Mouse (Mus musculus): ENCODE measurements around the gene Ercc1.
A peak's percentile ranks its signal among the peaks of the same experiment; 100 is the strongest.

Ercc1 gene

GRCm38 (mm10) chr7:19368380-19368779 is 23.8 kb downstream of the Ercc1 start:
- DNase-seq (ENCODE audit: low spot score): no peak

- peak; percentile 64 for DNase-seq (ENCODE audit: low spot score)
Observed at GRCm38 (mm10) chr7:19369823-19370425, 25.3 kb downstream of the Ercc1 start.

DNA sequence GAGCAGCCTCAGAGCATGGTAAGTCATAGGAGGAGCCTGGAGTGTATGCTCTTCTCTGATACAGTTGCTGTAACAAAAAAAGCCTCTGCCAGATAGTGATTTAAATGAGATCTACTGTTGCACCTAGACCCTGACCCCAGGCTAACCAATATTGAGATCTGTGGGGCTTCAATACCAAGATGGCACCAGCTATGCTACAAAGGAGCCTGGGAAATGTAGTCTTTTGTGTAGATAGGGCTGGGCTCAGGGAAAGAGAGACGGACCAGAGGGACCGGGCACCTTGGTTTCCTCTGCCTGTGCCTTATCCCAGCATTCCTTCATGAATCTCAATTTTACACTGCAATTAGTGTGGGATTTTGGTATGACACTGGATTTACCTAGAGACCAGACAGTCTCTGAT is 28.8 kb downstream of the Ercc1 start:
- no peak for DNase-seq (ENCODE audit: low spot score)

GRCm38 (mm10) chr7:19375368-19375767 is 30.8 kb downstream of the Ercc1 start:
- DNase-seq (ENCODE audit: low spot score): no peak

GRCm38 (mm10) chr7:19376019-19376418 is 31.4 kb downstream of the Ercc1 start:
- DNase-seq (ENCODE audit: low spot score): no peak

GRCm38 (mm10) chr7:19378049-19378448 is 33.5 kb downstream of the Ercc1 start:
- DNase-seq (ENCODE audit: low spot score): no peak

DNA sequence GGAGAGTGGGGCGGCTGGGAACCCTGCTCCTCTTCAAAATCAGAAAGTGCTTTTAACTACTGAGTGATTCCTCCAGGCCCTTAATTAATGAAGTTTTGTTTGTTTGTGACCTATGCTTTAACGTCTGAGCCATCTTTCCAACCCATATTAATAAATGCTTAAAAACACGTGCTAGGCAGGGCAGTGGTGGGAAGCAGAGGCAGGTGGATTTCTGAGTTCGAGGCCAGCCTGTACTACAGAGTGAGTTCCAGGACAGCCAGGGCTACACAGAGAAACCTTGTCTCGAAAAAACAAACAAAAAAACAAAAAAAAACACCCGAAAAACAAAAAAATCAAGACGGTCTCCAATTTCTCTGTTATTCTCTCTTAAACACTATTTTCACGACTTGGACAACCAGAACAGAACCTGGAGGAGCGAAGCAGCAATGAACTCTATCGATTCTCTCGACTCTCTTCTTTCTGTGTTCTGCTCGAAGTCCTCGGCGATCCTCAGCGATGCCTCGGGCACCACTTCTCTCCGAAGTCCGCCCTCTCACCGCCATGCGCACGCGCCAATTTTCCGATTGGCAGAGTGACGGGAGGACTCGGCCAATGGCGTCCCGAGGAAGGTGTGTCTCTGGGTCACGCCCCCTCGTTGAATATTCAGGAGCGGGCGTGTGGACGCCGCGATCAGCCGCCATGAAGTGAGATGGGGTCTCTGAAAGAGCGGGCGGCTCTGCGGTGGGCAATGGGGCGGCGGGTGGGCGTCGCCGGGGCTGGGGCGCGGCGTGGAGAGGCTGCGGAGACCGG is 37.0 kb downstream of the Ercc1 start, which contains the start of gene Ercc2:
Ercc2 (plus strand) TSS at position 634 of the 789 bp plus-strand sequence.
- peak; percentile 99 for DNase-seq (ENCODE audit: low spot score)

DNA sequence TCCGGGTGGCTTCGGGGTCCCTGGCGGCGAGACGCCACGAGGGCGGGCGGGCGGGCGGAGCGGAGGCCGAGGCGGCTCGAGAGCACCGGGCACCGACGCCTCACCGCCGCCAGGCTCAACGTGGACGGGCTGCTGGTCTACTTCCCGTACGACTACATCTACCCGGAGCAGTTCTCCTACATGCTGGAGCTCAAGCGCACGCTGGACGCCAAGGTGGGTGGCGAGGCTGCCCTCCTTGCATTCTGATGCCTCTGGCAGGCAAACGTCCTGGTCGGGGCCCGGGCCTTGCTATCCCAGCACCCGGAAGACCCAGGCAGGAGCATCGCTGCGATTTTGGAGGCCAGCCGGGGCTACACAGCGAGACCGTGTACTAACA is 37.6 kb downstream of the Ercc1 start:
- DNase-seq (ENCODE audit: low spot score): peak; percentile 36

DNA sequence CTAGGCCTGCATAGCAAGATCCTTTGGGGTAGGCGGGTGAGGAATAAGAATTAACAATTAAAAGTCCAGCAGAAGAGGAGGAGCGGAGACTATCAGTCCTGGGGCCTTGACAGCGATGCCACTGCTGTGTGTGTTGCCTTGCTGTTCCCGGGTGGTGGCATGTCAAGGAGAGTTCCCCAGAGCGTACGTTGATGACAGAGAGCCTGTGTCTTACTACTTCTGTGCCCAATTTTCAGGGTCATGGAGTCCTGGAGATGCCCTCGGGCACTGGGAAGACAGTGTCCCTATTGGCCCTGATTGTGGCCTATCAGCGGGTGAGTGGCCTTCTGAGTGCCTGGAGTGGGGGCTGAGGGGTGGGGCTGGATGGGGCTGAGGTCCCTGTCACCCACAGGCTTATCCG is 39.1 kb downstream of the Ercc1 start:
- no peak for DNase-seq (ENCODE audit: low spot score)

GRCm38 (mm10) chr7:19388699-19389413 is 44.3 kb downstream of the Ercc1 start:
- no peak for DNase-seq (ENCODE audit: low spot score)

GRCm38 (mm10) chr7:19394484-19394883 is 49.9 kb downstream of the Ercc1 start:
- no peak for DNase-seq (ENCODE audit: low spot score)

- peak; percentile 49 for DNase-seq (ENCODE audit: low spot score)
Observed at GRCm38 (mm10) chr7:19399496-19400280, 55.1 kb downstream of the Ercc1 start.

DNA sequence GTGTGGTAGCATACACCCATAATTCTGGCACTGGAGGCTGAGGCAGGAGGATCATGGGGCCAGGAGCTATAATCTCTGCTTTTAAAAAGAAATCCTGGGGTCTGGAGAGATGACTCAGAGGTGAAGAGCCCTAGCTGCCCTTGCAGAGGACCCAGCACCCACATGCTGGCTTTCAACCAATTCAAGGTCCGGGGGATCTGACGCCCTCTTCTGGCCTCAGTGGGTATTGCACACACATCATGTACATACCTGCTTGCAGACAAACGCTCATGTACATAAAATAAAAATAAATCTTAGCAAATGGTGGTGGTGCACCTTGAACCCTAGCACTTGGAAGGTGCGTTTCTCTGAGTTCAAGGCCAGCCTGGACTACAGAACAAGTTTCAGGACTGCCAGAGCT is 56.4 kb downstream of the Ercc1 start:
- no peak for DNase-seq (ENCODE audit: low spot score)

DNA sequence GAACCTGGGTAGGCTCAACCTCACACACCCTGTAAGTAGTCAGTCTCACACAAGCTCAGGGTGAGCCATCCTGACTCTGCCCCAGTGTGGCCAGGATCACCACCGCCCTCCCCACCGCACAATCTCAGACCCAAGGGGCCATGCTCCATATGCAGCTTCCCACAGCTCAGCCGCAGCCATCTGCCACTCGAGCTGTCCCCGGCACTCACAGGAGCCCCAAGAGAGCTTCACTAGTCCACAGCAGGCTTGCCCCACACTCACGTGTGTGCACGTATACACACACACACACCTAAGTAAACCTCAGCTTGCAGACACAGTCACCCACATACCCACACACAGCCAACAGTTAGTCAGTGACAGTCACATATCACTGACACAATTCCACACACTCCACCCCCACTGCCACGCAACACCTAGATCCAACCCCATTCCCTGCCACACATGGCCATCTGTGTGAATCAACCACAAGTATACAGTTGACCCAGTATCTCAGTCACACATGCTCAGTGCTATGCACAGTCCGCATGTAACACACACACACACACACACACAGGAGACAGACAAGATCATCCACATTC is 58.0 kb downstream of the Ercc1 start:
- DNase-seq (ENCODE audit: low spot score): no peak

DNA sequence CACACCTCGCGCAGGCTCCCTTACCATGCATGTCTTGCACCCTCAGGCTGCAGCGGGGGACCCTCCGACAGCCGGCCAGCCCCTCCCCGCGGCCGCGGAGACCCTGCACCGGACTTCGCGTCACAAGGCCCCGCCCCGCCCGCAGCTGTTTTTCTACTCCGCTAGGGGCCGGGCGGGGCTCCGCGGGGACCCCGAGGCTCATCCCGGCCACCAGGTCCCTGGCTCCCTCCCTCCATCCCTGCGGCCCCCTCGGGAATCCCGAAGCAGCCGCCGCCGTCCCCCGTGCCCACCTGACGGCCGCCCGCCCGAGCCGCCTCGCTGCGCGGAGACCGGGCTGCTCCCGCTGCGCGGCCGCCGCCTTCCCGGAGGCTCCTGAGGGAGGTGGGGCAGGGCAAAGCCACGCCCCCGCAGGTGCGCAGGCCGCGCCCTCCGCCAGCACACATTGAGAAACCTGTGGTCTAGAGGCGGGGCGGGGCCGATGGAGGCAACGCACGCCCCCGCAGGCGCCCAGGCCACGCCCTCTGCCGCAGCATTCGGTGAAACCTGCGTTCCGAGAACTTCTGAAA is 59.2 kb downstream of the Ercc1 start, which contains the start of gene Klc3:
Klc3 (minus strand) TSS at position 374 of the 566 bp plus-strand sequence.
- DNase-seq (ENCODE audit: low spot score): peak; percentile 76

GRCm38 (mm10) chr7:19404476-19404875 is 59.9 kb downstream of the Ercc1 start, which contains the start of gene Ckm:
Ckm (plus strand) TSS chr7:19404776.
- DNase-seq (ENCODE audit: low spot score): no peak

DNA sequence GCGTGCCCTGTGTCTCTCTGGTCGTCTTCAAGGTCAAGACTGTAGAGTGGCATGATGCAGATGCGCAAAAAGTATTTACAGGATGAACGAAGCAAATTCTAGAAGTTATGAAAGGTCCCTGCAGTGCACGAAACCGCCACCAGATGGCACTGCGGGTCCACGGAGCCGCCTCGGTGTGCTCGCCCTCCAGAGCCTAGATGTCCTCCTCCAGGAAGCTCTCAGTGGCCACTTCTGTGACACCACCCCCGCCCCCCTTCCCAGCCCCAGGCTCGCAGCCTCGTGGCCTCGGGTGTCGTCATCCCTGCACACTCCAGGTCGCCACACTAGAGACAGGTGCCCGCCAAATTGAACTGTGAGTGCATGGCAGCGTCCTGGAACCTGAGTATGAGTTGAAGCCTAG is 60.8 kb downstream of the Ercc1 start:
- peak; percentile 82 for DNase-seq (ENCODE audit: low spot score)
